Mouse (Mus musculus): ENCODE data around the gene Grip1. TPM values are rescaled to one million over a fixed set of nuclear protein-coding genes. Genes with fewer than 3 reads are reported as not detected.
A peak's percentile ranks its signal among the peaks of the same experiment; 100 is the strongest.

Gene Grip1
- total RNA-seq, 2 experiments from 2014 or later = not detected

DNA sequence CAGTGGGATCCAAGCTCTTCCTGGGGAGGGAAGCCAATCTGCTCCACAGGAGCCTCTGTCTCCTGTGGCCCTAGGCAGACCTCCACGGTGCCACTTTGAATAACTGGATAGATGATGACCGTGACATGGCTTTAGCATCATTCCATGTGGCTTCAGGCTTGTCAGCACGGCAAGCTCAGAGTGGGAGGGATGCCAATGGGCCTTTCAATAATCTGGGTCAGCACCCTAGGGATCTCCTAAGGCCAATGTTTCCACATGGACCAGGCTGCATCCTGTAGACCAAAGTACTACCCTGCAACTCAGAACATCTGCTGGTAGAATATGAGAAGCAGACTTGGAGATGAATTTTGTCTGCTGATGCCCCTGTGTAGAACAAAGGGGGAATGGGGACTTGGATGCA, 414.1 kb downstream of the Grip1 start:
- DNase-seq = peak; percentile 64
- intact Hi-C loops (cut with DNase I) = no loop called here
- TF ChIP-seq CTCF (IDR thresholded peaks at IDR 0.05) = no peak
- Histone ChIP-seq H3K4me3 (no peak overlapping the region), H3K27ac (no peak overlapping the region)

- intact Hi-C loops (cut with DNase I) = no loop called here
- DNase-seq = no peak
- TF ChIP-seq CTCF (IDR thresholded peaks at IDR 0.05) = no peak
- Histone ChIP-seq H3K4me3 (no peak overlapping the region), H3K27ac (no peak overlapping the region)
Observed at GRCm38 (mm10) chr10:119868995-119869579, 415.5 kb downstream of the Grip1 start.

DNA sequence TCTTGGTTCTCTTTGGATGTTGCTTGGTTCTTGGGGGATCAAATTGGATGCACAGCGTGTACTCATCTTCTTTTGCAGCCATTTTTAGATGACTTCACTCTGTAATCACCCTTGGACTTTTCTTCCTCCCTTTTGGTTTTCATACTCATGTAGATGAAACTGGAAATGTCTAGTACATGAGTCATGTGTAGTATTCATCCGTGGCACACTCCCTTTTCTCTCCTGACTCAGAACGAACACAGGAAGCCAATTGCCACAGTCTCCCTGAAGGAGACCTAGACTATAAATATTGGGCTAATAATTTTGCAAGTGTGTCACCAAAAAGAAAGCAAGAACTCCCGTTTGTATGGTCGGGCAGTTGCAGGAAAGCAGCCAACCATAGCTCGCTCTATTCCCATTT, 423.1 kb downstream of the Grip1 start:
- Histone ChIP-seq H3K4me3 (no peak overlapping the region), H3K27ac (no peak overlapping the region)
- intact Hi-C loops (cut with DNase I) = no loop called here
- no peak for DNase-seq
- no peak for TF ChIP-seq CTCF (IDR thresholded peaks at IDR 0.05)

- TF ChIP-seq CTCF (IDR thresholded peaks at IDR 0.05) = no peak
Observed at GRCm38 (mm10) chr10:119878331-119878730, 424.7 kb downstream of the Grip1 start.

DNA sequence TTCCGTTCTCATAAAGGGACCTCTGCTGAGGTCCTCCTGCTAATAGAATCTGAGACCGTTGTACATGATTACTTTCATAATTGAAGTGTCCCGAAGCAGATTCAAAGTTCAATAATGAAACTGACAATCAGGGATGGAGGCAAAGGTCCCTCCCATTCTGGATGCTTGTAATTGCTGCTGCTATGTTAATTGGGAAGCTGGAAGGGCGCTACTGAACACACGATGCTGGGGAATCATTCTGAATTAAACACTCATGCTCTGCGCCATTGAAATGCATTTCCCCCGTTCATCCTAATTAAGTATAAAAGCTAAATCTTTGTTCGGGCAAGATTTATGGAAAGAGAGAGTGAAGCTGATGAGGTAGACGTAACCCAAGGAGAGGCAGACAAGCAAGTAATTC, 431.0 kb downstream of the Grip1 start:
- intact Hi-C loops (cut with DNase I) = loop anchor here (10.0 kb wide), 1 partner anchor 240 kb away; no protein-coding TSS in a partner anchor
- H3K27ac ChIP-seq = no peak overlapping the region

More at GRCm38 (mm10) chr10:119878331-119878730, 424.7 kb downstream of the Grip1 start:
- Histone ChIP-seq H3K27ac (no peak overlapping the region), H3K4me3 (no peak overlapping the region)
- intact Hi-C loops (cut with DNase I) = no loop called here
- no peak for DNase-seq

DNA sequence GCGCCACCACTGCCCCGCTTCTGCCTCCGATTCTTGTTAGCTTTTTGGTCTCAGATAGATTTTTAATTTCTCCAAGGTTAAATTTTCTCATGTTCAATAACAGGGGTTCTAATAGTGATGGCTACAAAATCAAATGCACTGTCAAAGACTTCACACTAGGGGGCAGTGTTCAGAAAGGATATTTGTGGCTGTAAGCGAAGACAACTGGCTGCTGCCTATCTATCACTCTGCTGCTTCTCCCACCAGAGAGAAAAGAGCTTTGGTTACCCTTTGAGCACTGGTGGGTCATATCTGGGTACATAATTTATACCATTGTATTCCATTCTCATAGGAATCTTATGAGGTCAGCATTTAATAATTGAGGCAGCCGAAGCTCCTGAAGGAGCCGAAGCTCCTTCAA, 431.9 kb downstream of the Grip1 start:
- no peak overlapping the region for H3K27ac ChIP-seq
- intact Hi-C loops (cut with DNase I) = loop anchor here (10.0 kb wide), 1 partner anchor 239 kb away; no protein-coding TSS in a partner anchor
- H3K4me3 ChIP-seq = no peak overlapping the region
- peak; percentile 59 for TF ChIP-seq CTCF (IDR thresholded peaks at IDR 0.05)
- DNase-seq = no peak

More for the DNA sequence above, 431.0 kb downstream of the Grip1 start:
- TF ChIP-seq CTCF (IDR thresholded peaks at IDR 0.05) = no peak
- no peak overlapping the region for H3K4me3 ChIP-seq
- no peak for DNase-seq

- no peak for TF ChIP-seq CTCF (IDR thresholded peaks at IDR 0.05)
- intact Hi-C loops (cut with DNase I) = loop anchor here (10.0 kb wide), 1 partner anchor 238 kb away; no protein-coding TSS in a partner anchor
- no peak overlapping the region for H3K4me3 ChIP-seq
- no peak for DNase-seq
- H3K27ac ChIP-seq = no peak overlapping the region
Observed at GRCm38 (mm10) chr10:119886681-119887080, 433.1 kb downstream of the Grip1 start.

GRCm38 (mm10) chr10:119902754-119903153, 449.1 kb downstream of the Grip1 start:
- H3K27ac ChIP-seq = no peak overlapping the region
- DNase-seq = no peak
- no peak for TF ChIP-seq CTCF (IDR thresholded peaks at IDR 0.05)
- intact Hi-C loops (cut with DNase I) = no loop called here
- no peak overlapping the region for H3K4me3 ChIP-seq

GRCm38 (mm10) chr10:119906869-119907268, 453.2 kb downstream of the Grip1 start:
- Histone ChIP-seq H3K4me3 (no peak overlapping the region), H3K27ac (no peak overlapping the region)
- intact Hi-C loops (cut with DNase I) = no loop called here
- TF ChIP-seq CTCF (IDR thresholded peaks at IDR 0.05) = no peak
- DNase-seq = no peak

DNA sequence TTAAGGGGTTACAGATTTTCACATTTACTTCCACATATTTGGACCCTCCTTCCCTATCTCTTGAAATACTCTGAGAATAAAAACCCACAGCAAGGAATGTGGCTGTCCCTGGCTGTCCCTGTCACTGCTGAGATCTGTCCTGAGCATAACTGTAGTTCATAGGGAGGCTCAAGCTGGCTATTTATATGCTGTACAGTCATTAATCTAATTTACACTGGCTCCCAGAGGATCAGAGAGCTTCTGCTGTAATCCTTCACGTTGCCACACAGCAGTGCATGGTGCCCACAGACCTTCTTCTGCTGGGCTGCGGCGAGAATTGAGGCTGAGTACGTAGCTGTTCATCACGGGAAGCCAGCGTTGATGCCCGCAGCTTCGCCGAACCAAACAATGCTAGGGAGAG, 464.4 kb downstream of the Grip1 start:
- intact Hi-C loops (cut with DNase I) = no loop called here
- DNase-seq = no peak
- no peak for TF ChIP-seq CTCF (IDR thresholded peaks at IDR 0.05)
- no peak overlapping the region for H3K4me3 ChIP-seq
- H3K27ac ChIP-seq = no peak overlapping the region

- TF ChIP-seq CTCF (IDR thresholded peaks at IDR 0.05) = no peak
- no peak for DNase-seq
- no peak overlapping the region for H3K4me3 ChIP-seq
- H3K27ac ChIP-seq = no peak overlapping the region
- intact Hi-C loops (cut with DNase I) = no loop called here
Observed at GRCm38 (mm10) chr10:119927963-119928362, 474.3 kb downstream of the Grip1 start.

- Histone ChIP-seq H3K4me3 (no peak overlapping the region), H3K27ac (no peak overlapping the region)
- no peak for DNase-seq
- TF ChIP-seq CTCF (IDR thresholded peaks at IDR 0.05) = no peak
- intact Hi-C loops (cut with DNase I) = no loop called here
Observed at GRCm38 (mm10) chr10:119928921-119929320, 475.3 kb downstream of the Grip1 start.

- H3K4me3 ChIP-seq = no peak overlapping the region
- TF ChIP-seq CTCF (IDR thresholded peaks at IDR 0.05) = no peak
- intact Hi-C loops (cut with DNase I) = no loop called here
- no peak for DNase-seq
- no peak overlapping the region for H3K27ac ChIP-seq
Observed at GRCm38 (mm10) chr10:119932794-119933193, 479.2 kb downstream of the Grip1 start.

GRCm38 (mm10) chr10:119933362-119933761, 479.7 kb downstream of the Grip1 start:
- DNase-seq = no peak
- H3K27ac ChIP-seq = no peak overlapping the region
- H3K4me3 ChIP-seq = no peak overlapping the region
- no peak for TF ChIP-seq CTCF (IDR thresholded peaks at IDR 0.05)
- intact Hi-C loops (cut with DNase I) = no loop called here
